Mouse (Mus musculus): ENCODE data around the gene Casq2. TPM values are rescaled to one million over a fixed set of nuclear protein-coding genes. Genes with fewer than 3 reads are reported as not detected.

Gene Casq2
- total and polyA plus RNA-seq, 3 experiments, result not detected

DNA sequence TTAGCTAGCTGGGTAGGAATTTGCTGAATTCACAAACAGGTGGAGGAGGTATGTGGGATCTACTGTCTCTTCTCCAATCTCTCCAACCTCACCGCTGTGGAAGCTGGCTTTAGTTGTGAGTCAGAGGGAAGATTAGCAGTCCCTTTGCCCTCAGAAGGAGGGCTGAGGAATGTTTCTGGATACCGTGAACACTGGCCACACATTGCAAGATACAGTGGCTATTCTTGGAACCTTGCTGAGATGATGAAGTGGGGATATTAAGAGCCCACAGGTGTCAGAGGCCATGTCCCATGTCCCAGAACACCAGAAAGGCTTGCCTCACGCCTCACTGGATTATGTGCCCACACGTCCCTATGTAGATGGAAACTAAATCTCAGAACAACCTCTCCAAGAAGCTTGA lies 17.0 kb upstream of the Casq2 start:
- H3K36me3 ChIP-seq (ENCODE audit: control insufficient read depth in 1 of 2, insufficient read depth in 2 of 2, low read length in 2 of 2), result no peaks in the 10 kb centered on the region
- no peaks in the 10 kb centered on the region for H3K27me3 ChIP-seq (ENCODE audit: control insufficient read depth in 1 of 2, insufficient read depth in 2 of 2, low read length in 2 of 2)
- no peak overlapping the region for H3K4me3 ChIP-seq (ENCODE audit: control insufficient read depth in 1 of 2, insufficient read depth in 1 of 2, low read depth in 2 of 2, low read length in 2 of 2)
- H3K79me2 ChIP-seq (ENCODE audit: control insufficient read depth, insufficient read depth, low read length, poor library complexity), result no peaks in the 10 kb centered on the region
- no peak overlapping the region for H3K9ac ChIP-seq (ENCODE audit: control insufficient read depth, low read depth, low read length, poor library complexity, severe bottlenecking)
- no peak overlapping the region for H3K27ac ChIP-seq (ENCODE audit: control insufficient read depth, low read depth, low read length)
- DNase-seq (ENCODE audit: low read depth, low spot score), result no peak
- no peaks in the 10 kb centered on the region for H3K4me1 ChIP-seq (ENCODE audit: control insufficient read depth in 1 of 2, insufficient read depth in 2 of 2, low read length in 2 of 2)
- H3K9me3 ChIP-seq (replicated peaks; ENCODE audit: insufficient read depth, low read length), result no peaks in the 10 kb centered on the region
- TF ChIP-seq POLR2AphosphoS5 (IDR thresholded peaks at IDR 0.05; ENCODE audit: borderline replicate concordance, low read depth, low read length) (no peak), ZC3H11A (IDR thresholded peaks at IDR 0.05; ENCODE audit: low read depth, low read length) (no peak), CHD2 (IDR thresholded peaks at IDR 0.05; ENCODE audit: low read length) (no peak), CTCF (IDR thresholded peaks at IDR 0.05 in 2 of 3, conservative IDR thresholded peaks at IDR 0.05 in 1 of 3; ENCODE audit: control insufficient read depth in 1 of 3, insufficient read depth in 1 of 3, low read depth in 2 of 3, low read length in 3 of 3, poor library complexity in 1 of 3, severe bottlenecking in 1 of 3) (no peak), GABPA (IDR thresholded peaks at IDR 0.05; ENCODE audit: low read depth, low read length) (no peak), MYB (IDR thresholded peaks at IDR 0.05; ENCODE audit: low read depth, low read length) (no peak), RCOR1 (IDR thresholded peaks at IDR 0.05; ENCODE audit: low read depth, low read length) (no peak), USF2 (IDR thresholded peaks at IDR 0.05; ENCODE audit: borderline replicate concordance in 1 of 2, insufficient read depth in 1 of 2, low read depth in 1 of 2, low read length in 2 of 2) (no peak), ETS1 (IDR thresholded peaks at IDR 0.05; ENCODE audit: low read depth, low read length) (no peak), ELF1 (IDR thresholded peaks at IDR 0.05; ENCODE audit: low read depth, low read length) (no peak), MXI1 (IDR thresholded peaks at IDR 0.05; ENCODE audit: low read depth, low read length) (no peak), JUND (IDR thresholded peaks at IDR 0.05; ENCODE audit: low read depth, low read length) (no peak), MAFK (IDR thresholded peaks at IDR 0.05; ENCODE audit: borderline replicate concordance, low read depth, low read length) (no peak), RAD21 (IDR thresholded peaks at IDR 0.05; ENCODE audit: low read depth, low read length) (no peak), USF1 (IDR thresholded peaks at IDR 0.05; ENCODE audit: low read depth, low read length) (no peak), MAZ (IDR thresholded peaks at IDR 0.05; ENCODE audit: low read depth, low read length) (no peak)

- Histone ChIP-seq H3K27ac (ENCODE audit: control insufficient read depth, low read depth, low read length) (no peak overlapping the region), H3K4me3 (ENCODE audit: control insufficient read depth in 1 of 2, insufficient read depth in 1 of 2, low read depth in 2 of 2, low read length in 2 of 2) (no peak overlapping the region), H3K79me2 (ENCODE audit: control insufficient read depth, insufficient read depth, low read length, poor library complexity) (no peaks in the 10 kb centered on the region), H3K9me3 (replicated peaks; ENCODE audit: insufficient read depth, low read length) (no peaks in the 10 kb centered on the region), H3K36me3 (ENCODE audit: control insufficient read depth in 1 of 2, insufficient read depth in 2 of 2, low read length in 2 of 2) (no peaks in the 10 kb centered on the region), H3K4me1 (ENCODE audit: control insufficient read depth in 1 of 2, insufficient read depth in 2 of 2, low read length in 2 of 2) (no peaks in the 10 kb centered on the region), H3K9ac (ENCODE audit: control insufficient read depth, low read depth, low read length, poor library complexity, severe bottlenecking) (no peak overlapping the region), H3K27me3 (ENCODE audit: control insufficient read depth in 1 of 2, insufficient read depth in 2 of 2, low read length in 2 of 2) (no peaks in the 10 kb centered on the region)
- no peak for TF ChIP-seq TCF12 (IDR thresholded peaks at IDR 0.05; ENCODE audit: low read depth, low read length)
- TF ChIP-seq TBP (IDR thresholded peaks at IDR 0.05; ENCODE audit: low read depth, low read length), result no peak
- no peak for TF ChIP-seq MAFK (IDR thresholded peaks at IDR 0.05; ENCODE audit: borderline replicate concordance, low read depth, low read length)
- TF ChIP-seq CHD1 (IDR thresholded peaks at IDR 0.05; ENCODE audit: low read depth, low read length), result no peak
- TF ChIP-seq CTCF (IDR thresholded peaks at IDR 0.05 in 2 of 3, conservative IDR thresholded peaks at IDR 0.05 in 1 of 3; ENCODE audit: control insufficient read depth in 1 of 3, insufficient read depth in 1 of 3, low read depth in 2 of 3, low read length in 3 of 3, poor library complexity in 1 of 3, severe bottlenecking in 1 of 3), result no peak
- TF ChIP-seq ZMIZ1 (IDR thresholded peaks at IDR 0.05; ENCODE audit: low read depth, low read length), result no peak
- TF ChIP-seq JUND (IDR thresholded peaks at IDR 0.05; ENCODE audit: low read depth, low read length), result no peak
- no peak for TF ChIP-seq NELFE (IDR thresholded peaks at IDR 0.05; ENCODE audit: low read depth, low read length)
- TF ChIP-seq ELF1 (IDR thresholded peaks at IDR 0.05; ENCODE audit: low read depth, low read length), result no peak
- TF ChIP-seq E2F4 (IDR thresholded peaks at IDR 0.05; ENCODE audit: borderline replicate concordance, low read depth, low read length), result no peak
- DNase-seq (ENCODE audit: low read depth, low spot score), result no peak
Measured at GRCm38 (mm10) chr3:102069686-102070085, 16.5 kb upstream of the Casq2 start.

Measured in MEL (cell line).